ENCODE assay signal across 20 mouse cellular contexts in the genomic region with DNA sequence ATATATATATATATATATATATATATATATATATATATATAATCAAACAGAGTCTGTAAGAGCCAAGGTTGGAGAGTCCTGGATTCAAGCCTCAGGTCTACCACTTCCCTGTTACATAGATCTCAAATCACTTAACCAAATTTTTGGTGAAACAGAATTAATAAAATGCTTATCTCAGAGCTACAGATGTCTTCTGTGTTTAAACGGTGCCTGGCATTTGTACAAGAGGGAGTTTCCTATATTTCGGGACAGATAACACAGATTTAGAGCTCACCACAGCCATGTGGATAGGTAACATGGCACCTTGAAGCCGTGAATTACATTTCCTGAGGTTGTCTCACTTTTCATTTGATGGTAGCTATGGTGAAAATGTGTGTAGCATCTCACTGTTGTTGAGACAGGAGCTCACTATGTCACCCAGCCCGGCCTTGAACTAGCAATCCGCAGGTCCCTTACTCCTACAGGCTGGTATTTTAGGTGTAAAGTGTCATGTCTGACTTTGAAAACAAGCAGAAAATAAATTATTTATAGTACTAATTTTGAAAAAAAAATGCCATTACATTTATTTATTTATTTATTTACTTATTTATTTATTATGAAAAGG. TPM values are rescaled to one million over a fixed set of nuclear protein-coding genes. Genes with fewer than 3 reads are reported as not detected.
DNase-seq lines count a peak whose midpoint lies in the region; ATAC-seq and TF ChIP-seq lines count a peak whose summit lies in the region.
"Had no signal": no experiment of that assay in that cellular context is flagged by ENCODE, and none has a peak within 500 bp of the region (broad histone marks: within the 10 kb centered on the region; RNA-seq: fewer than 3 reads in every experiment).

No protein-coding gene starts in this region.

- no peaks in the 10 kb centered on the region for H3K9me3 ChIP-seq in heart, embryonic 10.5 days
- no peaks in the 10 kb centered on the region for H3K9me3 ChIP-seq in MEL (replicated peaks; ENCODE audit: insufficient read depth, low read length)
- no peaks in the 10 kb centered on the region for H3K9me3 ChIP-seq in forebrain, embryonic 10.5 days
- H3K9me3 ChIP-seq: embryonic facial prominence, embryonic 10.5 days; embryonic facial prominence, embryonic 12.5 days; forebrain, embryonic 12.5 days had no signal

- peak; percentile 32 for ATAC-seq in megakaryocyte progenitor cell, adult 5-6 weeks (replicated peaks; ENCODE audit: poor library complexity)
- ATAC-seq: forebrain, embryonic 14.5 days; forebrain, embryonic 16.5 days had no signal

- TF ChIP-seq POLR2A in MEL (IDR thresholded peaks at IDR 0.05; ENCODE audit: control insufficient read depth in 1 of 2, insufficient read depth in 1 of 2, low read depth in 1 of 2, low read length in 2 of 2, poor library complexity in 1 of 2) = no peak

- no peak overlapping the region for H3K27ac ChIP-seq in heart, embryonic 10.5 days
- H3K27ac ChIP-seq in MEL (ENCODE audit: control insufficient read depth, low read depth, low read length) = no peak overlapping the region
- no peak overlapping the region for H3K27ac ChIP-seq in forebrain, embryonic 10.5 days
- H3K27ac ChIP-seq: embryonic facial prominence, embryonic 10.5 days; embryonic facial prominence, embryonic 12.5 days; forebrain, embryonic 12.5 days had no signal

- H3K9ac ChIP-seq in MEL (ENCODE audit: control insufficient read depth, low read depth, low read length, poor library complexity, severe bottlenecking) = no peak overlapping the region
- H3K9ac ChIP-seq: embryonic facial prominence, embryonic 12.5 days; forebrain, embryonic 12.5 days had no signal

- no peaks in the 10 kb centered on the region for H3K79me2 ChIP-seq in MEL (ENCODE audit: control insufficient read depth, insufficient read depth, low read length, poor library complexity)

- no peaks in the 10 kb centered on the region for H3K27me3 ChIP-seq in heart, embryonic 10.5 days (ENCODE audit: insufficient read depth, poor library complexity, severe bottlenecking)
- H3K27me3 ChIP-seq in MEL (ENCODE audit: control insufficient read depth in 1 of 2, insufficient read depth in 2 of 2, low read length in 2 of 2) = no peaks in the 10 kb centered on the region; a peak in 1 of 4 replicates
- H3K27me3 ChIP-seq in forebrain, embryonic 10.5 days (ENCODE audit: poor library complexity, severe bottlenecking) = peaks cover 8% of the 10 kb centered on the region; the same call in 1 of the 2 replicates
- H3K27me3 ChIP-seq: embryonic facial prominence, embryonic 12.5 days had no signal

- peak; percentile 89 to 92 for TF ChIP-seq EP300 in MEL (IDR thresholded peaks at IDR 0.05; ENCODE audit: low read depth in 1 of 2, low read length in 2 of 2)

- WGBS in heart, embryonic 10.5 days = 85% methylated on average over 5 of the region's 5 CpGs
- 93% methylated on average over 5 of the region's 5 CpGs for WGBS in forebrain, embryonic 10.5 days

- no peak overlapping the region for H3K4me3 ChIP-seq in heart, embryonic 10.5 days
- no peak overlapping the region for H3K4me3 ChIP-seq in MEL (ENCODE audit: control insufficient read depth in 1 of 2, insufficient read depth in 1 of 2, low read depth in 2 of 2, low read length in 2 of 2)
- no peak overlapping the region for H3K4me3 ChIP-seq in forebrain, embryonic 10.5 days
- H3K4me3 ChIP-seq: embryonic facial prominence, embryonic 10.5 days; embryonic facial prominence, embryonic 12.5 days; forebrain, embryonic 12.5 days had no signal

- TF ChIP-seq RAD21 in MEL (IDR thresholded peaks at IDR 0.05; ENCODE audit: low read depth, low read length) = no peak

- H3K4me1 ChIP-seq in heart, embryonic 10.5 days = peaks cover 37% of the 10 kb centered on the region
- no peaks in the 10 kb centered on the region for H3K4me1 ChIP-seq in MEL (ENCODE audit: control insufficient read depth in 1 of 2, insufficient read depth in 2 of 2, low read length in 2 of 2)
- peaks cover 15% of the 10 kb centered on the region for H3K4me1 ChIP-seq in forebrain, embryonic 10.5 days

- H3K36me3 ChIP-seq in heart, embryonic 10.5 days = no peaks in the 10 kb centered on the region
- H3K36me3 ChIP-seq in MEL (ENCODE audit: control insufficient read depth in 1 of 2, insufficient read depth in 2 of 2, low read length in 2 of 2) = peaks cover 0 to 8% of the 10 kb centered on the region in 2 experiments; a peak in 1 of 4 replicates
- no peaks in the 10 kb centered on the region for H3K36me3 ChIP-seq in forebrain, embryonic 10.5 days (replicated peaks)
- H3K36me3 ChIP-seq: embryonic facial prominence, embryonic 10.5 days; embryonic facial prominence, embryonic 12.5 days; forebrain, embryonic 12.5 days had no signal

- no peak for TF ChIP-seq CTCF in MEL (IDR thresholded peaks at IDR 0.05 in 2 of 3, conservative IDR thresholded peaks at IDR 0.05 in 1 of 3; ENCODE audit: control insufficient read depth in 1 of 3, insufficient read depth in 1 of 3, low read depth in 2 of 3, low read length in 3 of 3, poor library complexity in 1 of 3, severe bottlenecking in 1 of 3)

- DNase-seq in heart, embryonic 10.5 days (ENCODE audit: low spot score) = peak; percentile 61
- no peak for DNase-seq in heart, adult 8-10 months (ENCODE audit: low spot score)
- DNase-seq in MEL (ENCODE audit: low read depth, low spot score) = peak; percentile 61
- no peak for DNase-seq in forebrain, embryonic 10.5 days (ENCODE audit: extremely low spot score, low spot score)
- no peak for DNase-seq in adrenal gland, adult 18-20 months (ENCODE audit: low spot score in 2 of 2)
- DNase-seq in cerebellum, postnatal 25 days = no peak
- DNase-seq: adrenal gland, adult 2 months; adrenal gland, postnatal 10 days; adrenal gland, postnatal 25 days; cerebellum, adult 11 months; cerebellum, adult 18-20 months; cerebellum, adult 9-10 months; cerebellum, postnatal 10 days; cerebellum, postnatal 36 days had no signal

TF ChIP-seq in MEL, 35 proteins besides CTCF, POLR2A, EP300 and RAD21 (continues in another document):
- TF ChIP-seq ZNF384 (IDR thresholded peaks at IDR 0.05; ENCODE audit: low read depth, low read length) (peak; percentile 17; the same call in 1 of the 2 replicates), ZKSCAN1 (IDR thresholded peaks at IDR 0.05; ENCODE audit: low read depth, low read length) (no peak), ETS1 (IDR thresholded peaks at IDR 0.05; ENCODE audit: low read depth, low read length) (peak; percentile 80), E2F4 (IDR thresholded peaks at IDR 0.05; ENCODE audit: borderline replicate concordance, low read depth, low read length) (no peak), POLR2AphosphoS5 (IDR thresholded peaks at IDR 0.05; ENCODE audit: borderline replicate concordance, low read depth, low read length) (no peak), GATA1 (IDR thresholded peaks at IDR 0.05; ENCODE audit: low read depth, low read length) (peak; percentile 75), POLR2AphosphoS2 (IDR thresholded peaks at IDR 0.05; ENCODE audit: low read length) (no peak), UBTF (IDR thresholded peaks at IDR 0.05; ENCODE audit: borderline replicate concordance, insufficient read depth, low read depth, low read length) (no peak), USF1 (IDR thresholded peaks at IDR 0.05; ENCODE audit: low read depth, low read length) (no peak), NRF1 (IDR thresholded peaks at IDR 0.05; ENCODE audit: insufficient read depth, low read depth, low read length, poor library complexity, severe bottlenecking) (no peak), USF2 (IDR thresholded peaks at IDR 0.05; ENCODE audit: borderline replicate concordance in 1 of 2, insufficient read depth in 1 of 2, low read depth in 1 of 2, low read length in 2 of 2) (no peak), RCOR1 (IDR thresholded peaks at IDR 0.05; ENCODE audit: low read depth, low read length) (peak; percentile 98), TAL1 (IDR thresholded peaks at IDR 0.05; ENCODE audit: low read length) (peak; percentile 55), JUND (IDR thresholded peaks at IDR 0.05; ENCODE audit: low read depth, low read length) (0 out of 2 replicates have a peak, but pooled peaks have one; percentile 19), MYB (IDR thresholded peaks at IDR 0.05; ENCODE audit: low read depth, low read length) (peak; percentile 79), MAX (IDR thresholded peaks at IDR 0.05; ENCODE audit: low read length) (peak; percentile 43; the same call in 1 of the 2 replicates), MAFK (IDR thresholded peaks at IDR 0.05; ENCODE audit: borderline replicate concordance, low read depth, low read length) (peak; percentile 48; the same call in 1 of the 2 replicates), TBP (IDR thresholded peaks at IDR 0.05; ENCODE audit: low read depth, low read length) (no peak), ZC3H11A (IDR thresholded peaks at IDR 0.05; ENCODE audit: low read depth, low read length) (no peak), SIN3A (IDR thresholded peaks at IDR 0.05; ENCODE audit: low read length) (peak; percentile 48; the same call in 1 of the 2 replicates), BHLHE40 (IDR thresholded peaks at IDR 0.05; ENCODE audit: borderline replicate concordance, low read depth, low read length) (peak; percentile 52; the same call in 1 of the 2 replicates), MXI1 (IDR thresholded peaks at IDR 0.05; ENCODE audit: low read depth, low read length) (peak; percentile 35; the same call in 1 of the 2 replicates)

RNA-seq across cellular contexts. Expression of gene Phlda1, which starts 8.3 kb away (rescaled TPM):
- polyA plus RNA-seq in heart, embryonic 10.5 days (2016; fragmentation: Nextera tagmentation; extraction: Ambion mirVana) = 20.6 and 28.8 TPM in 2 replicates
- total RNA-seq in heart, adult 8-10 months (2022) = 10 to 100 TPM; 10.5 to 18.1 (median 12.4) TPM
- 0.27 and 0.39 TPM in 2 replicates for total RNA-seq in MEL (2012; rRNA removed)
- polyA plus RNA-seq in MEL (2012; ENCODE audit: insufficient read depth in 1 of 2, insufficient read length in 2 of 2, low read depth in 1 of 2, low replicate concordance in 2 of 2, missing spikeins in 1 of 2) = 1 to 10 TPM in 1 of 2 experiments, not detected in 1; 3.4 TPM
- total RNA-seq in megakaryocyte progenitor cell, adult 5-6 weeks (2015) = 2.1 and 3.7 TPM in 2 replicates
- 0.10 and 0.33 TPM in 2 replicates for total RNA-seq in megakaryocyte progenitor cell, adult 5-6 weeks (2017)
- 12.7 and 15.0 TPM in 2 replicates for polyA plus RNA-seq in forebrain, embryonic 10.5 days (2016; fragmentation: Nextera tagmentation; extraction: Ambion mirVana)
- total RNA-seq in adrenal gland, adult 18-20 months (2021) = 10 to 100 TPM; 47.8 to 82.2 TPM

RNA-seq across cellular contexts. Expression of gene Nap1l1, which starts 41.4 kb away (rescaled TPM):
- 190 and 243 TPM in 2 replicates for polyA plus RNA-seq in heart, embryonic 10.5 days (2016; fragmentation: Nextera tagmentation; extraction: Ambion mirVana)
- 10 to 100 TPM; 59.4 to 73.3 (median 66.5) TPM for total RNA-seq in heart, adult 8-10 months (2022)
- 183 and 220 TPM in 2 replicates for total RNA-seq in MEL (2012; rRNA removed)
- polyA plus RNA-seq in MEL (2012; ENCODE audit: insufficient read depth in 1 of 2, insufficient read length in 2 of 2, low read depth in 1 of 2, low replicate concordance in 2 of 2, missing spikeins in 1 of 2) = 100 to 1,000 TPM; 296 to 591 TPM
- total RNA-seq in megakaryocyte progenitor cell, adult 5-6 weeks (2015) = 651 and 679 TPM in 2 replicates
- total RNA-seq in megakaryocyte progenitor cell, adult 5-6 weeks (2017) = 565 and 710 TPM in 2 replicates
- 418 and 443 TPM in 2 replicates for polyA plus RNA-seq in forebrain, embryonic 10.5 days (2016; fragmentation: Nextera tagmentation; extraction: Ambion mirVana)
- total RNA-seq in adrenal gland, adult 18-20 months (2021) = 100 to 1,000 TPM; 124 to 136 TPM

Comparison
In these comparisons a context has a peak if more than half of its experiments do, and no peak if none do; other contexts are left out.
1. DNase-seq: peak in heart, embryonic 10.5 days (single experiment) and MEL (single experiment); none in heart, adult 8-10 months (single experiment), forebrain, embryonic 10.5 days (single experiment), adrenal gland, adult 18-20 months (0 of 2) and cerebellum, postnatal 25 days (0 of 2).